Mouse (Mus musculus): Measurements from ENCODE around the gene Ercc6.

DNA sequence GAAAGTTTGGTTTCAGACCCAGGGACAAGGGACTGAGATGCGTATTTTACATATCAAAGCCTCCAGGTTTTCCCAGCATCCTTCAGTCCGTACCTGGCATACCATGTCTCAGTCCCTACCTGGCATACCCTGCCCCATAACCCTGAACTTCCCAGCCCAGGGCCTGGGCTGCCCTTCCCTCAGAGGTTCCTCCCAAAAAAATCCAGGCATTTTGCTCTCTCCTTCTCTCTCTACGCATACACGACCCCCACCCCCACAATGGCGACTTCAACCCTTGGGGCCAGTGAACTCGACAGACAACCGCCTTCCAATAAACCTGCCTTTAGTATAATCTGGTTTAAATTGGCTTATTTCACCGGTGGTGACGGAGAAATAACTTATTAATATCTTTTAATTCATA is 409 bp upstream of the Ercc6 start:
- TF ChIP-seq POLR2A (IDR thresholded peaks at IDR 0.05; ENCODE audit: low read depth, low read length) (no peak), CTCF (conservative IDR thresholded peaks at IDR 0.05; ENCODE audit: insufficient read depth, insufficient read length, low read depth, low read length) (no peak)

Measured in kidney, adult 2 months (tissue).